Mouse (Mus musculus): Measurements from ENCODE around the gene Rex1bd.
A peak's percentile ranks its signal among the peaks of the same experiment; 100 is the strongest.
"Not testable (repeated sequence)": the region's sequence is repeated elsewhere in the genome, so short reads cannot be mapped to it uniquely, and the experiment has no call there.

Rex1bd gene

GRCm38 (mm10) chr8:70529299-70529698 lies 22.7 kb upstream of the Rex1bd start:
- no peak for DNase-seq (ENCODE audit: extremely low read depth, low read depth)

GRCm38 (mm10) chr8:70528182-70528797 lies 21.7 kb upstream of the Rex1bd start:
- DNase-seq (ENCODE audit: extremely low read depth, low read depth) = no peak

- peak; percentile 80 for DNase-seq (ENCODE audit: extremely low read depth, low read depth)
Measured at GRCm38 (mm10) chr8:70527512-70528181, 21.1 kb upstream of the Rex1bd start, which contains the start of the genes Fkbp8 and Kxd1. Gene Fkbp8 (plus strand): TSS chr8:70527724. Gene Kxd1 (minus strand): TSS chr8:70527956.

GRCm38 (mm10) chr8:70527111-70527511 lies 20.6 kb upstream of the Rex1bd start:
- no peak for DNase-seq (ENCODE audit: extremely low read depth, low read depth)

- peak; percentile 95 for DNase-seq (ENCODE audit: extremely low read depth, low read depth)
Measured at GRCm38 (mm10) chr8:70522592-70523403, 16.2 kb upstream of the Rex1bd start.

- no peak for DNase-seq (ENCODE audit: extremely low read depth, low read depth)
Measured at GRCm38 (mm10) chr8:70519606-70520005, 13.1 kb upstream of the Rex1bd start.

- no peak for DNase-seq (ENCODE audit: extremely low read depth, low read depth)
Measured at GRCm38 (mm10) chr8:70519043-70519442, 12.5 kb upstream of the Rex1bd start.

GRCm38 (mm10) chr8:70517940-70518643 lies 11.5 kb upstream of the Rex1bd start:
- DNase-seq (ENCODE audit: extremely low read depth, low read depth) = no peak

- DNase-seq (ENCODE audit: extremely low read depth, low read depth) = no peak
Measured at GRCm38 (mm10) chr8:70513441-70513840, 6.9 kb upstream of the Rex1bd start.

- peak; percentile 84 for DNase-seq (ENCODE audit: extremely low read depth, low read depth)
Measured at GRCm38 (mm10) chr8:70512253-70512903, 5.8 kb upstream of the Rex1bd start.

GRCm38 (mm10) chr8:70511770-70512169 lies 5.2 kb upstream of the Rex1bd start:
- DNase-seq (ENCODE audit: extremely low read depth, low read depth) = no peak

GRCm38 (mm10) chr8:70511174-70511573 lies 4.6 kb upstream of the Rex1bd start:
- DNase-seq (ENCODE audit: extremely low read depth, low read depth) = not testable (repeated sequence)

- DNase-seq (ENCODE audit: extremely low read depth, low read depth) = peak; percentile 85
Measured at GRCm38 (mm10) chr8:70510228-70510915, 3.8 kb upstream of the Rex1bd start, which contains the start of gene Uba52. Gene Uba52 (minus strand): TSS chr8:70510801.

- DNase-seq (ENCODE audit: extremely low read depth, low read depth) = no peak
Measured at GRCm38 (mm10) chr8:70509281-70509952, 2.9 kb upstream of the Rex1bd start.

GRCm38 (mm10) chr8:70507027-70507393 lies 458 bp upstream of the Rex1bd start:
- DNase-seq (ENCODE audit: extremely low read depth, low read depth) = no peak

- no peak for DNase-seq (ENCODE audit: extremely low read depth, low read depth)
Measured at GRCm38 (mm10) chr8:70505698-70506327, 739 bp downstream of the Rex1bd start.

- DNase-seq (ENCODE audit: extremely low read depth, low read depth) = no peak
Measured at GRCm38 (mm10) chr8:70504851-70505250, 1.7 kb downstream of the Rex1bd start.

- DNase-seq (ENCODE audit: extremely low read depth, low read depth) = no peak
Measured at GRCm38 (mm10) chr8:70504291-70504716, 2.2 kb downstream of the Rex1bd start.

GRCm38 (mm10) chr8:70503062-70503750 lies 3.3 kb downstream of the Rex1bd start:
- no peak for DNase-seq (ENCODE audit: extremely low read depth, low read depth)
